Mouse (Mus musculus): ENCODE measurements at regions not wholly inside any gene's neighbourhood (a gene's known extent, or its start where the extent isn't known, plus 50 kb on each side); places are given as distances from the start of the nearest gene placed in this dataset.

DNA sequence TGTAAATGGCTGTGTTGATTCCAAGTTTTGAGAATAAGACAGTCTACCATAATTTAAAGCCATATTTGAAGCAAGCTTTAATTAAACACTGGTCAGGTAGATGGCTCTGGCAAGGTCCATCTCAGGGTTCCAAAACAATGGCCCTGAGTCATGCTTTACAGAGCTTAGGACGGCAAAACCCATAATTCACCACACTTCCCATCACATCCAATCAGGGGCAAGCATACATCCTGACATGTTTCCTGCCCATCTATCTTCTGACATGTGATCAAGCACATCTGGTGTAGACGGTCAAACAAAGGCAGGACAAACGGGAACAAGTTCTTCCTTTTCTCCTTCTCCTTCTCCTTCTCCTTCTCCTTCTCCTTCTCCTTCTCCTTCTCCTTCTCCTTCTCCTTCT, 101.5 kb downstream of the Zfp706 start:
- Histone ChIP-seq H3K27me3 (ENCODE audit: control insufficient read depth, insufficient read depth, low read length) (no peaks in the 10 kb centered on the region), H3K4me3 (ENCODE audit: low read depth, low read length) (no peak overlapping the region), H3K9ac (ENCODE audit: low read length) (no peak overlapping the region), H3K4me1 (replicated peaks; ENCODE audit: control insufficient read depth, insufficient read depth) (peaks cover 8% of the 10 kb centered on the region; the same call in 1 of the 2 replicates), H3K4me2 (replicated peaks; ENCODE audit: low read depth) (no peak overlapping the region), H3K27ac (replicated peaks) (no peak overlapping the region), H3K36me3 (ENCODE audit: control insufficient read depth, insufficient read depth, low read length) (no peaks in the 10 kb centered on the region), H3K9me3 (ENCODE audit: control insufficient read depth, low read length) (no peaks in the 10 kb centered on the region)
- ATAC-seq (ENCODE audit: low FRiP score, low TSS enrichment) (no peak), DNase-seq (ENCODE audit: low spot score) (no peak)
- TF ChIP-seq CTCF (IDR thresholded peaks at IDR 0.05; ENCODE audit: low read depth) = no peak
- TF ChIP-seq EP300 (optimal IDR thresholded peaks at IDR 0.05) = no peak
- WGBS = 42% methylated on average over 3 of the region's 3 CpGs

DNA sequence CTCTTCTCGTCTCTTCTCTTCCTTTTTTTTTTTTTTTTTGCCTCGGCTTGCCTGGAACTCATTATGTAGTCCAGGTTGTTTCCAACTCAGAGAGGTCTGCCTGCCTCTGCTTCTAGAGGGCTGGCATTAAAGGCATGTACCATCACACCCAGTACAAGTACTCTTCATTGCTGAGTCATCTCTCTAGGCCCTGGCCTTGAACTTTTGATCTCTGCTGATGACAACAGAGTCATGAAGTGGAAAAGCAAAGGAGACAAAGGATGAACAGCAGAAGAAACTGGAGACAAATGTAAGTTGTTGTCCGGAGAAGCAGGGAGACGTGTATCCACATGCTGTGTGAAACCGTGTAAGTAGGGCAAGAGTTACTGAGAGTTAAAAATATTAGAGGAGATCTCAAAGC, 103.7 kb downstream of the Zfp706 start:
- H3K27ac ChIP-seq (replicated peaks) = no peak overlapping the region

DNA sequence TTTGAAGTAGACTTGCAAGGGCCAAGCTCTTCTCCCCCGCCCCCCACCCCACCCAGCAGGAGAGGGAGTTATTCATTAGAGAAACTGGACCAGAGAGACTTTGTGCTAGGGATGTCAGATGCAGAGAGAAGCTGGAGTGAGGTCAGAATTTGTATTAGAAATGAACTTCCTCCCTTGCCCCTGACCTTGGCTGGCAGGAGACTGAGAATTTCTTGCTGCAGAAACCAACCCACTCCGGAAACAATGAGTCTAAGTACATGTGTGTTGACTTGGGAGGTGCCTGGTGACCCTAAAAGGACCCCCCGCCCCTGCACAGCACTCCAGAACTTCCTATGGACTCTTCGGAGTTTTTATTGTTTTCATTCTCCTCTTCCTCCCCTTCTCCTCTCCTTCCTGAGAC, 104.3 kb downstream of the Zfp706 start:
- 0 out of 2 replicates have a peak overlapping the region, but pooled peaks have one; percentile 19 for H3K27ac ChIP-seq (replicated peaks)
- TF ChIP-seq EP300 (optimal IDR thresholded peaks at IDR 0.05) (no peak), CTCF (IDR thresholded peaks at IDR 0.05; ENCODE audit: low read depth) (no peak)
- no peak for DNase-seq (ENCODE audit: low spot score)

More for the DNA sequence above, 103.7 kb downstream of the Zfp706 start:
- H3K27me3 ChIP-seq (ENCODE audit: control insufficient read depth, insufficient read depth, low read length) = no peaks in the 10 kb centered on the region
- H3K9ac ChIP-seq (ENCODE audit: low read length) = no peak overlapping the region
- H3K4me3 ChIP-seq (ENCODE audit: low read depth, low read length) = no peak overlapping the region
- WGBS = 70% methylated on average over 5 of the region's 5 CpGs
- no peak for ATAC-seq (ENCODE audit: low FRiP score, low TSS enrichment)
- peaks cover 8% of the 10 kb centered on the region; the same call in 1 of the 2 replicates for H3K4me1 ChIP-seq (replicated peaks; ENCODE audit: control insufficient read depth, insufficient read depth)
- no peak for TF ChIP-seq EP300 (optimal IDR thresholded peaks at IDR 0.05)
- TF ChIP-seq CTCF (IDR thresholded peaks at IDR 0.05; ENCODE audit: low read depth) = no peak
- H3K36me3 ChIP-seq (ENCODE audit: control insufficient read depth, insufficient read depth, low read length) = no peaks in the 10 kb centered on the region
- no peak for DNase-seq (ENCODE audit: low spot score)
- H3K4me2 ChIP-seq (replicated peaks; ENCODE audit: low read depth) = no peak overlapping the region
- H3K9me3 ChIP-seq (ENCODE audit: control insufficient read depth, low read length) = no peaks in the 10 kb centered on the region

DNA sequence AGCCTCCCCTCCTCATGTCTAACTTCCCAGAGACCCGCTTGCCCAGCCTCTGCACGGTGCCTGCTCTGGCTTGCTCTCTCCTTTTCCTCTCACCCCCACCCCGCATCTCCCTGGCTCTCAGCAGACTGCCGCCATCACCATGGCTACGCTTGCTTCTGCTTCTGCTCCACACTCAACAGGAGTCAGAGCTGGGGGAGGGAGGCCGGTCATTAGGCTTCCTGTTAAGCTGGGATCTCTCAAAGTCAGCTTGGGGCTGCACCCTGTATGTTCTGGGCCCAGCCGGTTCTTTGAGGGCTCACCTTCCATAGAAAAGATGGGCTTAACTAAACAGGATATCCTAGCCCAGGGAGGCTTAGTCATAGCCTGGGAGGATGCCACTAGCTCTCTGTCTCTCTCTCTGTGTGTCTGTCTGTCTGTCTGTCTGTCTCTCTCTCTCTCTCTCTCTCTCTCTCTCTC, 105.7 kb downstream of the Zfp706 start:
- Histone ChIP-seq H3K4me1 (replicated peaks; ENCODE audit: control insufficient read depth, insufficient read depth) (peaks cover 8% of the 10 kb centered on the region; the same call in 1 of the 2 replicates), H3K27ac (replicated peaks) (peak overlapping the region; percentile 61), H3K9me3 (ENCODE audit: control insufficient read depth, low read length) (no peaks in the 10 kb centered on the region), H3K9ac (ENCODE audit: low read length) (no peak overlapping the region), H3K27me3 (ENCODE audit: control insufficient read depth, insufficient read depth, low read length) (no peaks in the 10 kb centered on the region), H3K4me3 (ENCODE audit: low read depth, low read length) (no peak overlapping the region), H3K36me3 (ENCODE audit: control insufficient read depth, insufficient read depth, low read length) (no peaks in the 10 kb centered on the region), H3K4me2 (replicated peaks; ENCODE audit: low read depth) (no peak overlapping the region)
- TF ChIP-seq CTCF (IDR thresholded peaks at IDR 0.05; ENCODE audit: low read depth) (no peak), EP300 (optimal IDR thresholded peaks at IDR 0.05) (no peak)
- DNase-seq (ENCODE audit: low spot score) (peak; percentile 67), ATAC-seq (ENCODE audit: low FRiP score, low TSS enrichment) (peak; percentile 40)
- 15% methylated on average over 7 of the region's 7 CpGs for WGBS

More for the DNA sequence above, 104.3 kb downstream of the Zfp706 start:
- peaks cover 8% of the 10 kb centered on the region; the same call in 1 of the 2 replicates for H3K4me1 ChIP-seq (replicated peaks; ENCODE audit: control insufficient read depth, insufficient read depth)
- no peaks in the 10 kb centered on the region for H3K27me3 ChIP-seq (ENCODE audit: control insufficient read depth, insufficient read depth, low read length)
- 26% methylated on average over 4 of the region's 4 CpGs for WGBS
- H3K9me3 ChIP-seq (ENCODE audit: control insufficient read depth, low read length) = no peaks in the 10 kb centered on the region
- ATAC-seq (ENCODE audit: low FRiP score, low TSS enrichment) = no peak
- no peak overlapping the region for H3K4me2 ChIP-seq (replicated peaks; ENCODE audit: low read depth)
- no peak overlapping the region for H3K4me3 ChIP-seq (ENCODE audit: low read depth, low read length)
- H3K36me3 ChIP-seq (ENCODE audit: control insufficient read depth, insufficient read depth, low read length) = no peaks in the 10 kb centered on the region
- H3K9ac ChIP-seq (ENCODE audit: low read length) = no peak overlapping the region

DNA sequence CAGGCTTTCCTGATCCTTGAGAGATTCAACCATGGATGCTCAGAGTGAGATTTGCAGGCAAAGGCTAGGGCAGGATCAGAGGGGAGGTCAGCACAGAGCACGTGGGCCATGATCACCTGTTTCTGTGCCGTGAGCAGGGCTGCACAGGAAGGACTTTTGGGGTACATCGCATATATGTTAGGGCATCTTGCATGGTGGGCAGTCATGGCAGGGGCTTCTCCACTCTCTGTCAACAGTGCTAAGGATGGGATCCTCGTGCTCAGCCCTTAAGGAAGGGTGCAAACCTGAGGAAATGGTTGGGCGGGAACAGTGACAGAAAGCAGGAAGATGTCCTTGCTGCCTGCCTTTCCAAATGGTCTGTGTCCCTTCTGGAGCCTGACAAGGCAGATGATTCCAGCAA, 106.2 kb downstream of the Zfp706 start:
- WGBS = 68% methylated on average over 5 of the region's 5 CpGs
- ATAC-seq (ENCODE audit: low FRiP score, low TSS enrichment) (no peak), DNase-seq (ENCODE audit: low spot score) (no peak)
- Histone ChIP-seq H3K27ac (replicated peaks) (peak overlapping the region; percentile 73), H3K36me3 (ENCODE audit: control insufficient read depth, insufficient read depth, low read length) (no peaks in the 10 kb centered on the region), H3K4me1 (replicated peaks; ENCODE audit: control insufficient read depth, insufficient read depth) (peaks cover 8% of the 10 kb centered on the region; the same call in 1 of the 2 replicates), H3K4me3 (ENCODE audit: low read depth, low read length) (no peak overlapping the region), H3K9ac (ENCODE audit: low read length) (no peak overlapping the region), H3K9me3 (ENCODE audit: control insufficient read depth, low read length) (no peaks in the 10 kb centered on the region), H3K27me3 (ENCODE audit: control insufficient read depth, insufficient read depth, low read length) (no peaks in the 10 kb centered on the region), H3K4me2 (replicated peaks; ENCODE audit: low read depth) (no peak overlapping the region)
- TF ChIP-seq CTCF (IDR thresholded peaks at IDR 0.05; ENCODE audit: low read depth) = peak; percentile 21; the same call in 1 of the 2 replicates
- TF ChIP-seq EP300 (optimal IDR thresholded peaks at IDR 0.05) = no peak

DNA sequence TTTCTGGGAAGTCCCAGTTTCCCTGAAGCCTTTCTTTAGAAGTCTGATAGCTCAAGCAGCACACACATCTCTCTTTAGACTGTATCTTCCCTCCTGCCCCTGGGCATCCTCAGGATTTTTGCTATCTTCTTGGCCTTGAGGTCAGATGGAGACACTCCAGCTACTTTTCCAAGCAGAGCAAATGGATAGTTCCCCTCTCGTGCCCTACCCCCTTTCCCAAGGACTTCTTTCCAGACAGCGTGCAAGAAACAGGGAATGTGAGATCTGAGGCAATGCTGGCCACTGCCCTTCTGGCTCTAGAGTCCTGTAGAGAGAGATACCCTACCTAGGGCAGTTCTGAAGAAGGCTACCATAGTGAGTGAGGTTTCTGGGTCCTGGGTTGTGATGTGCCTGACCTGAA, 106.6 kb downstream of the Zfp706 start:
- Histone ChIP-seq H3K9ac (ENCODE audit: low read length) (no peak overlapping the region), H3K4me2 (replicated peaks; ENCODE audit: low read depth) (no peak overlapping the region), H3K27me3 (ENCODE audit: control insufficient read depth, insufficient read depth, low read length) (no peaks in the 10 kb centered on the region), H3K9me3 (ENCODE audit: control insufficient read depth, low read length) (no peaks in the 10 kb centered on the region), H3K4me1 (replicated peaks; ENCODE audit: control insufficient read depth, insufficient read depth) (peaks cover 8% of the 10 kb centered on the region; the same call in 1 of the 2 replicates), H3K36me3 (ENCODE audit: control insufficient read depth, insufficient read depth, low read length) (no peaks in the 10 kb centered on the region), H3K4me3 (ENCODE audit: low read depth, low read length) (no peak overlapping the region), H3K27ac (replicated peaks) (peak overlapping the region; percentile 73; the same call in 1 of the 2 replicates)
- DNase-seq (ENCODE audit: low spot score) (no peak), ATAC-seq (ENCODE audit: low FRiP score, low TSS enrichment) (no peak)
- TF ChIP-seq CTCF (IDR thresholded peaks at IDR 0.05; ENCODE audit: low read depth) (no peak), EP300 (optimal IDR thresholded peaks at IDR 0.05) (no peak)
- WGBS = 51% methylated on average over 2 of the region's 2 CpGs

Data from stomach, postnatal 0 days (tissue).